In genomic region chr3:110055915-110056314, GRCm38 (mm10) we compare ENCODE assay signal across 16 mouse cellular contexts.
DNase-seq lines count a peak whose midpoint lies in the region; ATAC-seq lines count a peak whose summit lies in the region.
"Had no signal": no experiment of that assay in that cellular context is flagged by ENCODE, and none has a peak within 500 bp of the region (broad histone marks: within the 10 kb centered on the region; RNA-seq: fewer than 3 reads in every experiment).

No protein-coding gene starts in this region.

- H3K4me3 ChIP-seq in hindbrain, embryonic 16.5 days (ENCODE audit: low read length), result no peak overlapping the region
- no peak overlapping the region for H3K4me3 ChIP-seq in hindbrain, embryonic 13.5 days
- H3K4me3 ChIP-seq: limb, embryonic 12.5 days; liver, embryonic 15.5 days; midbrain, embryonic 10.5 days; myocyte had no signal

- no peak overlapping the region for H3K9ac ChIP-seq in hindbrain, embryonic 16.5 days (ENCODE audit: low read depth, low read length)
- H3K9ac ChIP-seq in hindbrain, embryonic 13.5 days, result no peak overlapping the region
- H3K9ac ChIP-seq: limb, embryonic 12.5 days; liver, embryonic 15.5 days had no signal

- DNase-seq in retina, postnatal 1 day, result peak; percentile 6
- DNase-seq in retina, embryonic 14.5 days (ENCODE audit: low spot score), result no peak
- DNase-seq in left cerebral cortex, postnatal 14 days (ENCODE audit: low spot score in 2 of 2), result peak; percentile 19 to 44
- DNase-seq in adrenal gland, adult 8-10 months, result no peak
- no peak for DNase-seq in cerebellum, adult 11 months
- DNase-seq: adrenal gland, postnatal 36 days; cerebellum, adult 18-20 months; kidney, postnatal 10 days; thymus, adult 18-20 months had no signal

- intact Hi-C loops in left cerebral cortex, postnatal 14 days (cut with DNase I), result no loop called here

- 83% methylated on average over 6 of the region's 6 CpGs for WGBS in hindbrain, embryonic 16.5 days
- 80% methylated on average over 6 of the region's 6 CpGs for WGBS in hindbrain, embryonic 13.5 days

- no peaks in the 10 kb centered on the region for H3K4me1 ChIP-seq in hindbrain, embryonic 16.5 days (ENCODE audit: control insufficient read depth, insufficient read depth, low read depth, low read length)
- no peaks in the 10 kb centered on the region for H3K4me1 ChIP-seq in hindbrain, embryonic 13.5 days (replicated peaks)
- H3K4me1 ChIP-seq: limb, embryonic 12.5 days; liver, embryonic 15.5 days; midbrain, embryonic 10.5 days had no signal

- no peak overlapping the region for H3K27ac ChIP-seq in hindbrain, embryonic 16.5 days (ENCODE audit: low read depth, low read length)
- H3K27ac ChIP-seq in hindbrain, embryonic 13.5 days, result no peak overlapping the region
- H3K27ac ChIP-seq: limb, embryonic 12.5 days; liver, embryonic 15.5 days; midbrain, embryonic 10.5 days had no signal

- H3K27me3 ChIP-seq in hindbrain, embryonic 16.5 days (replicated peaks; ENCODE audit: control insufficient read depth, insufficient read depth, low read length), result no peaks in the 10 kb centered on the region
- no peaks in the 10 kb centered on the region for H3K27me3 ChIP-seq in hindbrain, embryonic 13.5 days
- H3K27me3 ChIP-seq: limb, embryonic 12.5 days; liver, embryonic 15.5 days had no signal

- ATAC-seq in hindbrain, embryonic 16.5 days, result no peak
- ATAC-seq in hindbrain, embryonic 13.5 days (ENCODE audit: low FRiP score), result no peak

- H3K4me2 ChIP-seq in hindbrain, embryonic 16.5 days (ENCODE audit: low read length), result 0 out of 2 replicates have a peak overlapping the region, but pooled peaks have one; percentile 1
- no peak overlapping the region for H3K4me2 ChIP-seq in hindbrain, embryonic 13.5 days
- H3K4me2 ChIP-seq: limb, embryonic 12.5 days; liver, embryonic 15.5 days had no signal

- H3K9me3 ChIP-seq in hindbrain, embryonic 16.5 days (ENCODE audit: control insufficient read depth, low read length), result no peaks in the 10 kb centered on the region; the same call in 1 of the 2 replicates
- H3K9me3 ChIP-seq in hindbrain, embryonic 13.5 days, result no peaks in the 10 kb centered on the region
- H3K9me3 ChIP-seq: liver, embryonic 15.5 days had no signal

- no peaks in the 10 kb centered on the region for H3K36me3 ChIP-seq in hindbrain, embryonic 16.5 days (ENCODE audit: control insufficient read depth, insufficient read depth, low read length)
- no peaks in the 10 kb centered on the region for H3K36me3 ChIP-seq in hindbrain, embryonic 13.5 days
- H3K36me3 ChIP-seq: G1E; limb, embryonic 12.5 days; liver, embryonic 15.5 days; midbrain, embryonic 10.5 days had no signal

Comparison
In these comparisons a context has a peak if more than half of its experiments do, and no peak if none do; other contexts are left out.
1. DNase-seq: peak in retina, postnatal 1 day (single experiment) and left cerebral cortex, postnatal 14 days (2 of 2); none in retina, embryonic 14.5 days (single experiment), adrenal gland, adult 8-10 months (single experiment) and cerebellum, adult 11 months (single experiment).